Mouse (Mus musculus): ENCODE measurements around the gene Slc25a42.

Slc25a42 gene

DNA sequence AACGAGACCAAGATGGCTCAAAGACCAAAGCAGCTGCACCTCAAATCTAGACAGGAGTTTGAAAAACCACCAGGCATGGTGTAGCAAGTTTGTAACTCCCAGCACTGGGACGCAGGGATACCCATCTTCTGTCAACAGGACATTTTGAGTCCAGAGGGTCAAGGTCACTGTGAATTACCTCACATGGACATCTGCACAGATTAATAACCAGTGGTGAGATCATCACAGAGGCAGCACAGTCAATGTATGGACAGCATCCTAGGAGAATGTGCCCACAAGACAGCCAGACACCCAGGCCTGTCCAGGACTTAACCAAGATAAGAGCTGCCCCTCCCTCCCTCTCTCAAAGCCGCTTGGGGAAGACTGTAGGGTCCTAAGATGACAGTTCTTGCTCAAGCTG, 42.0 kb downstream of the Slc25a42 start:
- no peak for DNase-seq (ENCODE audit: low spot score)

- DNase-seq (ENCODE audit: low spot score) = peak; percentile 75
Observed at GRCm38 (mm10) chr8:70166504-70167110, 45.5 kb downstream of the Slc25a42 start.

DNA sequence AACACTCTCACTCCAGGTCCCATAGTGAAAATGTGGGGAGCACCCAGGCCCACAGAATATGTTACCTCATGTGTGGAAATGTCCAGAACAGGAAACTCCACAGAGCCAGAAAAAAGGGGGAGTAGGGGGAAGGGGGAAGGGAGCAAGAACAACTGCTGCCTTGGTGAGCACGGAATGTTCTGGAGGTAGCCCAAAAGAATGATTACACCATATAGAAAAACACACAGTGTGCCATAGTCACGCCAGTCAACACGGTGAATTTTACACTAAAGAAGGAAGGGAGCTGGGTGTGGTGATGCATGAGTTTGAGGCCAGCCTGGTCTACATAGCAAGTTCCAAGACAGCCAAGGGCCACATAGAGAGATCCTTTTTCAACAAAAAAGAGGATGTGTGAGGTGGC, 48.8 kb downstream of the Slc25a42 start:
- no peak for DNase-seq (ENCODE audit: low spot score)

GRCm38 (mm10) chr8:70160015-70160414, 52.1 kb downstream of the Slc25a42 start:
- no peak for DNase-seq (ENCODE audit: low spot score)

GRCm38 (mm10) chr8:70159211-70159610, 52.9 kb downstream of the Slc25a42 start:
- no peak for DNase-seq (ENCODE audit: low spot score)

- DNase-seq (ENCODE audit: low spot score) = peak; percentile 61
Observed at GRCm38 (mm10) chr8:70158069-70158853, 53.8 kb downstream of the Slc25a42 start.

- DNase-seq (ENCODE audit: low spot score) = no peak
Observed at GRCm38 (mm10) chr8:70157240-70157800, 54.8 kb downstream of the Slc25a42 start.

GRCm38 (mm10) chr8:70152537-70153257, 59.4 kb downstream of the Slc25a42 start:
- DNase-seq (ENCODE audit: low spot score) = peak; percentile 32

- DNase-seq (ENCODE audit: low spot score) = no peak
Observed at GRCm38 (mm10) chr8:70150158-70150557, 61.9 kb downstream of the Slc25a42 start.

GRCm38 (mm10) chr8:70147678-70148607, 64.2 kb downstream of the Slc25a42 start:
- DNase-seq (ENCODE audit: low spot score) = no peak

DNA sequence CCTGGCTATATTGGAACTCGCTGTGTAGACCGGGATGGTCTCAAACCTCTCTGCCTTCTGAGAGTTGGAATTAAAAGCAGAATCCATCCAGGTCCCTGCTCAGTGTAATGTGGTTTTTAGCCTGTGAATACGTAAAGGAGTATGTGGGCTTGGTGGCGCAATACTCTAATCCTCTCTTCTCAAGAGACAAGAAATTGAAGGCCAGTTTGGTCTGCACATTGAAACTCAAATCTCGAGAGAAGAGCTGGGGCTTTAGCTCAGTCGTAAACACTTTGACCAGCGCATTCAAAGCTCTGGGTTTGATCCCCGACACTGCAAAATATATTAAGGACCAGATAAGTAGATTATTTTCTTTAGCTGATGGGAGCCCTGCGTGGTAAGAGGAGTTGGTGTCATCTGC, 72.1 kb downstream of the Slc25a42 start:
- no peak for DNase-seq (ENCODE audit: low spot score)

DNA sequence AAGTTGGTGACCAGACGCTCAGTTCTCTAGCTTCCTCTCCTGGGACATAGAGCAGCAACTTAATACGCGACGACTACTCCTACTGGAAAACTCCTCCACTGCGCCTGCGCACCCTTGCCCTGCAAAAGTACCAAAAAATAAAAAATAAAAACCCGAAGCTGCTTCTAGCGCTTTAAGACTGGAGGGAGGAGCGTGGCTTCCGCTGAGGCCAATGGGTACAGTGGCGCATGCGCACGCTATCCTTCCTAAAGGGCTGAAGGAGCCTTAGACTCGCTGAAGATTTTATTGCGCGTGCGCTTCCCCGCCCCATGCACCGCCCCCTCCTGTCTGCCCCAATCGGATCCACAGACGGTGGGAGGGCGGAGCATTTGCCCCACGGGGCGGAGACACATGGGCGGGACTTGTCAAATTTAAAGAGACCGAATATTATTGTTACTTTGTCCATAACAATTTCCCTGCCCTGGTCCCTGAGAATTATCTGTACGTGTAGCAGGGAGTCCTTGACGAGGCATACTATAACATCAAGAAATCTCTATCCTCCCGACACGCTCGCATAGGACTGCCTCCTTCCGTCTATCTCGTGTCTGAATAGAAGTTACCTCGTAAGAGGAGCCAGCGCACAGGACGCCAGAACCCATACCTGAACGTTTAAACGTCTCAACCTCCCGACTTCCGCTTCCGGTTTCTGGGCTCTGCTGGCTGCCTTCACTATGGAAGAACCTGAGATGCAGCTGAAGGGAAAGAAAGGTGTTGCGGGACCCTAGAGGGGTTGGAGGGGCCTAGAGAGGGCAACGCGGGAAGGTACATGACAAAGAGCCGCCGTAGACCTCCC, 72.9 kb downstream of the Slc25a42 start, which contains the start of the genes Rfxank, Borcs8 and Mef2b:
Rfxank (minus strand) TSS at position 129 of the 832 bp plus-strand sequence.
Borcs8 (plus strand) TSS at position 474 of the 832 bp plus-strand sequence.
Mef2b (plus strand) TSS at position 686 of the 832 bp plus-strand sequence.
- DNase-seq (ENCODE audit: low spot score) = peak; percentile 95

DNA sequence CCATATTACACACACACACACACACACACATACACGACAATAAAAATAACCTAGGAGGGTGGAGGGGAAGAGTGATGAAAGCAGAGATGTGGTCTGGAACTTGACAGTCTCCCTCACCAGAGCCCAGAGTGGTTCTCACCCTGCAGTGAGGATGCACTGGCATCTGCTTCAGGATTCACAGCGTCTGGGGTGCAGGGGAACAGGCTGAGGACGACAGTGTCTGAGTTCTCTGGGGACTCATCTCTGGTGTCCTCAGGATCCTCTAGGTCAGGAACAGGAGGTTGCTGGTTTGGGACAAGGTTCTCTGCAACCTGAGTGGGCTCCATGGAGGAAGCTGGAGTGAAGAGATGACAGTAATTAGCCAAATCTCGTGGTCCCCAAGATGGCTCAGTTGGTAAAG, 74.2 kb downstream of the Slc25a42 start:
- no peak for DNase-seq (ENCODE audit: low spot score)

- DNase-seq (ENCODE audit: low spot score) = no peak
Observed at GRCm38 (mm10) chr8:70136591-70136990, 75.5 kb downstream of the Slc25a42 start.

DNA sequence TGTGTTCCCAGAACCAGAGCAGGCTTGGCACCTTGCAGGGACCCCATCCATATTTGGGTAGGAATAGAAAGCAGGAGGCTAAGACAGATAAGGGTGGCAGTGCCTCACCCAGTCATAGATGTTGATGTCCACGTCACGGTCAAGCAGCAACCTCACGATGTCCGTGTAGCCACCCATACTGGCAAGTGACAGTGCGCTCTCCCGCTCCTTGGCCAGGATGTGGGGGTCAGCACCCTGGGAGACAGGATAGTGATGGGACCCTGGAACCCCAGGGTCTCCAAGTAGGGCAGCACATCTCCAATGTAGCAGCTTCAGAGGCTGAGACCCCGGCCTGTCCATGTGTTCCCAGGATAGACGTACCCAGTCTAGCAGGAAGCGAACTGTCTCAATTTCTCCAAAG, 77.2 kb downstream of the Slc25a42 start:
- DNase-seq (ENCODE audit: low spot score) = no peak

Measured in urinary bladder, postnatal 25 days (tissue).